Mouse (Mus musculus) kidney, postnatal 4 days (tissue): ENCODE results near the gene Itih5.

Experiments
- DNase-seq, 2 experiments: peaks; one replicate each; pipeline ENCODE4 v3.0.0; 2021; ENCODE audit warnings: mixed read lengths in 2 of 2

Gene Itih5

DNA sequence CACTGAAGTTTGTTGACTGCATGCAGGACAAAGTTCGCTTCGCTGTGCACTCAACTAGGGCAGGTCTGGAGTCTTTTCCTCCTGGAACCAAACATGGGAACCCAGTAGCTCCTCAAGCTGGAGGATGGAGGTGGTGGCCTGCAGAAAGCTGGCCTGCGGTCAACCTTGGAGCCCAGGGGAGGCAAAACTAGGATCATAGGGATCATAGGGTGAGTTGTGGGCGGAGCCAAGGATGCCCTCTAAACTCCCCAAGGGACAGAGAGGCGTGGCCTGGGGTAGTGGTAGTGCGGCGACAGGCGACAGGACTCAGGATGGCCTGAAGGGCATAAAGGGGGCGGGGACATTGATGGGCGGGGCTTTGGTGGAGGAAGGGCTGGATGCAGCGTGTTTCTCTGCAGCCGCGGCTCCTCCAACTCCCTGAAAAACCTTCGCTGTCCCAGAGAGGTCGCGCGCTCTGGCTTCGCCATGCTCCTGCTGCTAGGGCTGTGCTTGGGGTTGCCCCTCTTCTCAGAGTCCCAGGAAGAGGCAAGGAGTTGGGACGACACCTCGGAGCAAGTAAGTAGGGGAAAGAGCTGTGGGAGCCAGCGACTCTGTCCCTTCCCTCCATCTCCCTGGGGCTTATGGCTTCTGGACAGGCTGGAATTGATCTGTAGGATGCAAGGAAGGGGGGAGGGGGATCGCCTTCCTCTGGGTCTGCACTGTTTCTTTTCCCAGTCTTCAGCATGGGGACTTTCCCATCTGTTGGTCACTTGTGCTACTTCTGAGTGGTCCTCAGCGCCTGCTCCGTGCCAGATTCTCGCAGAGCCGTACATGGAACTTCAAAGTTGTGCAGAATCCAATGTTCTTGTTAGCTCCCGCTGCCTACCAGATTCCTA lies at the start of gene Itih5:
Gene Itih5, plus strand, starts transcription at position 371 of the 875 bp plus-strand sequence.
- peak; percentile 78 to 84 for DNase-seq

DNA sequence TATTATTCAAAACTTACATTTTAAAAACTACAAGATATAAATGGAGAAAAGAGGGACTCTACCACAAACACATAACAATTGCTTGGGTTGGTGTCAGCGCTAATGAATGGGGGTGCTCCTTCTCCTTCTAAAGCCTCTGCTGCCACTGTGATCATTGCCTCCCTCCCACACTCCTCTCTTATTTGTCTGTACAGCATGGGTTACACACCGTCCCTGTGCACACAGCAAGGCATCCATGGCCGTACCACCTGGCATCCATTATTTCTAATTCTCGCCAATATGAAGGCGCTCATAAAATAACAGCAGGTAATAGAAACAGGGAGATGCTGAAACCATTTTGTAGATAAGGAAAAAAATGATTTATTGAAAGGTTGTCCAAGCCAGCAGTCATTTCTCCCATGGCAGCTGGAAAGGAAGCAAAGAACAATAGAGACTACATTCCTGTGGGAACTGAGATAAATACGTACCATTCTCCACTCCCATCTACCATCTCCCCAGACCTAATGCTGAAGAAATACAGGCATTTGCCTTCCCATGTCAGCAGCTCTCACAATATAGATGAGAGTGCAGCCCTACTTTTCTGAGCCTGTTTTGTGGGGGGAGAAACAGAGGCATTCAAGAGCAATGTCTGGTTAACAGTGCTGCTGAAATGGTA lies 44.7 kb upstream of the Itih5 start:
- no peak for DNase-seq

DNA sequence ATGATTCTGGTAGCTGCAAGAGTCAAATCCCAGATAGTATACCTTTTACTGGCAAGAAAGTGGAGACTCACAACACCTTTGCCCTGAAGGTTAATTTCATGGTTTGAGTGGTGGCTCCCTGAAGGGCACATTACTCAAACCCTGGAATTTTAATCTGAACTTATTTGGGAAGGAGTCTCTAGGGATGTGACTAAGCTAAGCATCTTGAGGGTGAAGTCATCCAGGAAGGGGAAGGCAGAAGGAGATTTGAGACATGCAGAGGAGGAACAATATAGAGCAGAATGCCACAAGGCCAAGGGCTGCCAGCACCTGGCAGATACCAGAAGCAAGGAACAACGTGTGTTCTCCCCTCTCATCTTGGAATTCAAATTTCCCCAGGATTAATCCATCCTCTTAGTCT lies 34.6 kb upstream of the Itih5 start:
- no peak for DNase-seq

DNA sequence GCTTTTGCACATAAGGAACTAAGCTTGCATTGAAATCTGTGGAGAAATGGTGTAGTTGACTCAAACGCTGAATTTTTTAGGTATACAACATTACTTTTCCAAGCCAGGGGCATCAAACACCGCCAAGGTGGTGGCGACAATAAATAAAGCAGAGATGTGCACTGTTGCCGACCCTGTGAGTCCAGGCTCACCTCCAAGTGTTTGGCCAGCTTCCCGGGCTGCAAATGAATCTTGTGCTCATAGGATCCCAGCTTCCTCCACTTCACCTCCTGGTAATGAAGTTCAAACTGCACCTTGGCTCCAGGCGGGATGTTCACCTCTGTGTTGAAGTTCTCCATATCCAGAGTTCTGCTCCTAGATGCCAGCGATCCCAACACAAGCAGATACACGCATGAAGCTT lies 34.1 kb upstream of the Itih5 start:
- DNase-seq = no peak

DNA sequence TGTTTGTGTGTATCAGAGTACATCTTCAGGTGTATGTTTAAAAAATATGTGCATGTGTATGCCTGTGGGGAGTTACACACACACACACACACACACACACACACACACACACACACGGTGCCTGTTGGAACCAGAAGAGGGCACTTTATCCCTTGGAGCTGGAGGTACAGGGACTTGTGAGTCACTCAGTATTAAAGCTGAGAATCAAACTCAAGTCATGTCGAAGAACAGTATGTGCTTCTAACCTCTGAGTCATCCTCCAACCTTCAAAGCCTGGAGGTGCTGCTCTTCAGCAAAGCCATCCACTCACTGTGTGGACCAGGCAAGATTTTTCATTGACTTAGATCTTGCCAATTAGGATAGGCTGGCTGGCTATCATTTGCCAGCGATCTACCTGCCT lies 31.5 kb upstream of the Itih5 start:
- DNase-seq = no peak

DNA sequence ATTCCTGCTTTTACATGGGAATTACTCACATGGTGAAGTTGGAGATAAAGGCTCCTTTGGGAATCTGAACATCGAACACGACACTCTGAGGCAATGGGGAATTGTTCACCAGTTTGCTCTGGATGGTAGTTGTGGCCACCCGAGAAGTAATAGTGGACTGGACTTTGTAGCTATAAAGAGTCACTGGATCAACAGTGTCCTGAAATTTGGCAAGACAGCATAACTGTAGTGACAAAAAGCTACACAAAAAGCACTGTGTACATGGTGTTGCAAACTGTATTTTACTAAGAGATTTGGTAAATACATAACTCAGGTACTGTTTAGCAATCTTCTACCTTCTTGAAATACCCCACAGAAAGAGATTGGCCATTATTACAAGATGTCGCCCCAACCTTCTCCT lies 27.2 kb upstream of the Itih5 start:
- no peak for DNase-seq

DNA sequence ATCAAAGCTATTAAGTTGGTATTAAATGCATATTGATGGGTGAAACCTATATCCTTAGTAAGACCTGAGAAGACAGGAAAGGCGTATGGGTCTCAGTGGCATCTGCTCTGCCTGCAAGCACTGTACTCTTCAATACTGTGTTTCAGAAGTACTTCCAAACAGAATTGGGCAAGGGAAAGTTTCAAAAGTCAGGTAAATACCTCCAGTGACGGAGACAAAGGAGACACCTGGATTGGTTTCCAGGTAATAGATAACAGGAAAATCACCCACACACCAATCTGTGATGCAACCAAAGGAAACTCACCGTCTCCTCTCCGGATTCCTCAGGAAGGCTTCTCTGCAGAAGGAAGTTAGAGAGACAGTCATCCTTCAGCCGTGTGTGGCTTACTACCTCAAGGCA lies 25.9 kb upstream of the Itih5 start:
- DNase-seq = no peak

DNA sequence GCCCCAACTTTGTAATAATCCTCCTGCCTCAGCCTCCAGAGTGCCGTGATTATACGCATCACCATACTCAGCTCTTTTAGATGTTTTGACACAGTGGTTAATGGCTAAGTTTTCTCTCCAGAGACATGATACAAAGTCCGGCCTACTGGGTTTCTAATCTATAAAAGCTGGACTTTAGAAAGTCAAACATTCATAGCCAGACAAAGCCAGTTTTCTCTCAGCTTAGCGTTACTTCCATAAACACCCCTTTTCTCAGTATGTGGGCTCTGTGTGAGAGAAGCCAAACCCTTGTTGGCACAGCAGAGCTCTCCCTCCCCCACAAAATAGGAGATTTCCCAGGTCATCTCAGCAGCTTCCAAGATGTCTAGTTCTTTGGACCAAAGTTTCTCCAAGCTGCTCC lies 24.8 kb upstream of the Itih5 start:
- DNase-seq = no peak

DNA sequence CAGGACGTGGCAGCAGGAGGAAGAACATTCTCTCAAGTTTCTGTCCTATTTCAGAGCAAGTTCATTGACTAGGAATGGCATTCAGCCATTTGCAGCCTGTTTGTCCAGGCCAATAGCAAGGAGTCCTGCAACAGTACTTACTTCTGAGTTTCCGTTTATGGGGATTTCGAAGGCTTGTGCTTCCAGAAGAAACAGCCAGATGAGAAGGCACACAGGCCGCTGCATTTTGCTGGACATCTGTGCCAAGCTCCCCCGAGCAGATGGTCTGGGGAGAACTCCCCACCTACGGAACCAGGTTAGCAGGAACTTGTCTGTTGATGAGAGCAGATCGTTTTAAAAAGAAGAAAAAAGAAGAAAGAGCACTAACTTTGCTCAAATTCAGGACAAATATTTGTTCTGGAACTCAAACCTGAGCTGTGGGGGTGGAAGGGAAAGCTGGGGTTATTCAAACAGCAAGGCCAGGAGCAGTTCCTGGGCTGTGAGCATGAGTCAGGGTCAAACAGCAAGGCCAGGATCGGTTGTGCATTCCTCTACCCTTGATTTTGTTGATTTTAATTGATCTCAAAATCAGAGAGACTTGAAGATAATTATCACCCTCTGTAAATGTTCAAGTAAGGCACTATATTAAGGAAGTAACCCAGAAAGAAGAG lies 22.9 kb upstream of the Itih5 start:
- DNase-seq = peak; percentile 10 to 15

DNA sequence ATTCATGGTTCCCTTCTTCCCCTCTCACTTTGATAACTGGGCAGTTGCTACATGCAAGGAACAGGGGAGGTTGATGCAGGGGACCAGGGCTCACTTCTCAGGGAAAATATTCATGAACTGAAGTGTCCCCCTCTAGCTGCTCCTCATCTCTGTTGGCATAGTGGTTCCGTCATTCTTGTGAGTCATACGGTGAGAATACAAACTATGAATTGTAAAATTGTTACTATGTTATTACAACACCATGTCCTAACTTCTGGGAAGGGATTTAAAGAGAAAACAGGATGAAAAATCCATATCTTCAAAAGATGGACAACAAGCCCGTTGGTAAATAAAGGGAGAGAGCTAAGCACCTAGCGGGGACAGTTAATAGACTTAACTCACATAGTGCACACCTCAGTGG lies 22.1 kb upstream of the Itih5 start, which contains the start of gene Itih2:
Gene Itih2, minus strand, starts transcription at position 101 of the 400 bp plus-strand sequence.
- DNase-seq = no peak

DNA sequence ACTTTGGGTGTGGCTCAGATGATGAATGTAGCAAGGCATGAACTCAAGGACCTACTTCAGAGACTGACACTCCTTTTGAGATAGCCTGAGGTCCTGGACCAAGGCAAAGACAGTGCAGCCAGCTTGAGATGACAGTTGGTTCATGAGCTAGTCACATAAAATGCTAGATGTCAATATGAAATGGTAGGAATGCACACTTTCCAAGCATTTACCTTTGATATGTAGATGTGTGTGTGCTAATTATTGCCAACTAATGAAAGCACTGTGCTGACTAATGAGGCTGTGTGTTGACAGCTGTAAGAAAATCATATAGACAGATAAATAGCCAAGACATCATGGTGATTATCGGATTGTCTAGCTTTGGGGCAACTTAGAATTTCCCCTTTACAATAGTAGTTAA lies 21.2 kb upstream of the Itih5 start:
- DNase-seq = no peak

DNA sequence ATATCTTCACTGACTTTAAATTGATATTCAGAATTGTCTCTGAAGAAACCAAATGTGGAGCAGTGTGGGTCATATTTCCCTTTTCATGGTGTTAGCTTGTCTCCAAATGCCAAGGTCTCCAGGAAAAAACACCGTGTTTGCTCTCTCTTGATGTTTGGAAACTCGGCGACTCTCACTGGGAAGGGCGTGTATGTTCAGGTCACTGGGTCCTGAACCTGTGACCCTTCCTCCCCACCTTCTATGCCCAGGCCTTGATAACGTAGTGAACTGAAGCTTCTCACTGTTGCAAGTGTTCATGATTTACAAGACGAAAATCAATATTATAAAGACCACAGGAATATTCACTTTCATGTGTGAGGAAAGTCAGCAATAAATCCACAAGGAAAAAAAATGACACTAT lies 19.4 kb upstream of the Itih5 start:
- no peak for DNase-seq

DNA sequence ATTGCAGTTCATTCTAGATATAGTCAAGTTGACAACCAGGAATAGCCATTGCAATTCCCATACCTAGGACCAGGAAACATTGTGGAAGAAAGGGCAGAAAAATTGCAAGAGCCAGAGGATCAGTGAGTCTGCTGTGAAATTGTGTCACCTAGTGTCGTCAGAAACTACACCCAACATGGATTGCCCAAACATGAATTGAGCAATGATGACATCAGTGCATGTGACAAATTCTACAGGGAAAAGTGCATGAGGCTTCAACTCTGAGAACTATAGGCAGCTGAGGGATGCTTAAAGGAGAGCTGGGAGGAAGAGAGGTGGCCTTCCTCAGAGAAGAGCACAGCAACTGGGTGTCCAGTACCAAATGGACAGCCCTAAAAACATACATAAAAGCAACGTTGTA lies 16.1 kb upstream of the Itih5 start:
- no peak for DNase-seq

DNA sequence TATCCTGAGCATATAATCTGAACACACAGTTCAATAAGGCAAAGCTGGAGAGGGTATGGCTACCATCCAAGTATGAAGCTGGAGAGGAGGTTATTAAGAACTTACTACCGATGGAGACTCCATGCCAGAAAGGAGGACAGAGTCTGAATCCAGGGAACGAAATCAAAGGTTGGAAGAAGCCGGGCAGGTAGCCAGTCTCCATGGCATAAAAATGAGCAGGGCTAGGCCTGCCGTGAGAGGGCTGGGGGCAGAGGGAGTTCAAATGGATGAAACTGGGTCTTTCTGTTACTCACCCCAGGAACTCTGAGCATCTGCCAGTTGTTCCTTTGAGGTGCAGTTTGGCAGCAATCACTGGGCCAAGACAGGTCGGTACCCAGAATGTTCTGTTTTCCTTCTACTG lies 12.9 kb upstream of the Itih5 start:
- no peak for DNase-seq

DNA sequence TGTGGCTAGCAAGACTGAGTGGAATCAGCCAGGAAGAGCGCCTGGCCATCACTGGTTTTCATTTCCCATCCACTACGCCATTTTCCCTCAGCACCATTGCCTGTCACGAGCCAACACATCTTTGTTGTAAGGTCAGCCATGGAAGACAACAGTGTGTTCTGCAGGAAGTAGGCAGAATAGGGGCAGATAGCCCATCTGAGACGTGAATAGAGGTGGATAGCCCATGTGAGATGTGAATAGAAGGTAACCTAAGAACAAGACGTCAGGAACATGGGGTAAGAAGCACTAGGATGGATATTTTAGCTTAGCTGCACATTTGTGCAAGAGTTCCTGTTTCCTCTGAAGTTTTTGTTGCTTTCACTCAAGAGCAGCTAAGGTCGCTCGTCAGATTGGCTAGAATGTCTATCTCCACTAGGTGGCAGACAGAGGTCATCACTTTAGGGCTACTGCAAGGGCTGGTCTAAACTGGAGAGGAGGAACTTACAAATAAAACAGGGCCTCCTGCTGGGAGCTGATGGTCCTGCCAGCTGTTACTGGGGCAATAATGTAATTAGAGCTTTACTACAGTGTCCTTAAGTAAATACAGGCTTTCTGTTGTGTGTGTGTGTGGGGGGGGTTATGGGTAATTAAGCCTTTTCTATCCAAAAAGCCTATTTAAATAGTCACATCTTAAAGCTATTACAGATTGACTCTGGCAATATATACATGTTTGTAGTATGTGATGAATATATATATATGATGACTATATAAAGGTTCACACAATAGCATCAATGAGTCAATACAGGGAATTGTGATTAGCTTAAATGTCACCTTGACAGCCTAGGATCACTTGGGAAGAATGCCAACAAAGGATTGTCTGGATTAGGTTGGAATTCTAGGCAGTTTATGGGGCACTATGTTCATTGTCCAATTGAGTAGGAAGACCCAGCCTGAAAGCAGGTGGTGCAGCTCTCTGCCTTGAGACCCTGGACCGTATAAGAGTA lies 10.6 kb upstream of the Itih5 start:
- peak; percentile 70 to 82 for DNase-seq

DNA sequence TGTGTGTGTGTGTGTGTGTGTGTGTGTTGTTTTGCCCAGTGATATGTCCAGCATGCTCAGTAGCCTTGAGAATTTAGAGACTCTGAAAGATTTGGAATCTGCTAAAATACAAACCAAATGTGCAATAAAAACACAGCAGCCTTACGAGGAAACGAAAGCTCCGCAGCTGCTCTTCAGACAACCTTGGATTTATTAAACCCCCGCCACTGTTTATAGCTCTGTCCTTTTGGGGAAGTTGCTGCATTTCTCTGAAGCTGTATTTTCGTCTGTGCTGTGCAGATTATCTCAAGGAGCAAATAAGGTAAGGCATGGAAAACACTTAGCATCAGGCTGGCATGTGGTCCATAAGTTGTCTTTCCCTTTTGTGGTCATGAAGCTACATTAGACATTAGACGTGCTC lies 7.9 kb upstream of the Itih5 start:
- peak; percentile 17 to 30 for DNase-seq

DNA sequence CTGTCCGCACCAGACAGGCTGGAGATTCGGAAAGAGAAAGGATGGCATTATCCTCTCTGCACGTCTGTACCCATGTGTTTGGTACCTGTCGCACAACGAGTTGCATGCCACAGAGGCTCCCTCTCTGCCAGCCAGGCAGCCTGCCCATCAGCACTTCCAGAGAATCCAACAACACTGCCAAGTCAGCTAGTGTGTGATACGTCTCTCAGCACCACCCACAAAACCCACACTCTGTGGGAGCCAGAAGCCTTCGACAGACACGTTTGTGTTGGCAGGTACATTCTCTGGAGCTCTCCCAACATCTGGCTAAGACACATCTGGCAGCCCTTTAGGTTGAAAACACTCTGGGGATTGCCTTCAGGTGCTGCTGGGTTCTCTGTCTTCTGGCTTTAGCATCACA lies 6.2 kb upstream of the Itih5 start:
- DNase-seq = no peak

DNA sequence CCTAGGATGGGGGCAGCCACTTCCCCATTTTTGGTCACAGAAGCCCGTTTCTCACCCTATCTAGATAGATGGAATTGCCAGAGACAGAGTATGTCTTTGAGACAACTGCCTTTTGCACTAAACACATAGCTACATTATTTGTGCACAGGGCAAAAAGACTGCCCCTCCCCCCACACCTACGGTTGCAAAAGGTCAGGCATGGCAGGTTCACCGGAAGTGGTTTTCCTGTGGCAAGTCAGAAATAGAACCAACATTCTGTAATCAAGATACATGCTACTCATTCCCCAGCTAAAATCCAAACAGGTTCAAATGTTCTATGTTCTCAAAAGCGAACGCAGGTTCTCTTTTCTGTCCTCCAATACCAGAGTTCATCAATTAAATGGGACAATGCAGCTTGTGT lies 781 bp upstream of the Itih5 start:
- no peak for DNase-seq

DNA sequence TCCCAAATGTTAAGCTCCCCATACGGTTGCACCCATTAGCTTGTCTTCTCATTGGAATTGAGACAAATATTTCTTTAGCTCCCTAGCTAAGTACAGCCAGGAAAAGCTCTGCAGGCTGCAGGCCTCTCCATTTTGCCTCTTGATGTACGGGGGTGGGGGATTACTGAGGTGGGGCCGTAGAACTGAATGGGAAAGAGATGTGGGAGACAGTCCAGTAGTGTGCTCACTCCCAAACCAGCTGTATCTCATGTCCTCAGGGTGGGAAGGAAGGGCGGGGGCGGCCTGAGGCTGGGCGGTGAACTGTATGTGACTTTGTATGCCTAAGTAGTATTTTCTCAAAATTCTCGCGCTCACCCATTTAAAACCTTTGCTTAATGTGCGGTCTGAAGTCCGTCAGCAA lies 3.8 kb downstream of the Itih5 start:
- peak in 1 of 2 experiments; percentile 25 for DNase-seq

DNA sequence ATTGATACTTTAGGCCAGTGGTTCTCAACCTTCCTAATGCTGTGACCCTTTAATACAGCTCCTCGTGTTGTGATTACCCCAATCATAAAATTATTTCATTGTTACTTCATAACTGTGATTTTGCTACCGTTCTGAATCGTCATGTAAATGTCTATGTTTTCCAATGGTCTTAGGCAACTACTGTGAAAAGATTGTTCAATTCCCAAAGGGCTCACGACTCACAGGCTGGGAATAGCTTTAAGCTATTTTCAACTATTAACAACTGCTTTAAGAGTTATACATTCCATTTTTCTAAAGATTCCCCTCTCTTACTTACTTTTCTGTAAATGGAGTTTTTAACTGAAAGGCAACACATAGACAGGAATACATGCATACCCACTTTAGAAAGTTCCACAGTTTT lies 8.6 kb downstream of the Itih5 start:
- no peak for DNase-seq

DNA sequence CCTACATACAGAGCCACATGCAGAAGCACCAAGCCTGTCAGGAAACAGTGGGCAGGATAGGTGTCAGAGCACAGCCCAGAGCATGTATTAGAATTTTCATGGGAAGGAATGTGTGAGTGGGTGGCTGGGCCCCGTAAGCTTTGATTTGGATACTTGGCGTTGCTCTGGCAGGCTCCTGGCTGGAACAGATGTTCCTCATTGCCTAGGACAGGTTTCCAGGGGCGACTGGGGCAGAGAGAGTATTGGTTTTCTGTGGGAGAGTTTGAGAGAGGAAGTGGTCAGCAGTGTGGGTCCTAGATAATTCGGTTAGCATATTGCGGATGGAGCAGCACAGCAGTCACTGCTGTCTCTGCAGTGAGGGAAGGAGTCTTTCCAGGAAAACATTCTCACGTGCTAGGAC lies 13.3 kb downstream of the Itih5 start:
- peak; percentile 15 to 30 for DNase-seq

DNA sequence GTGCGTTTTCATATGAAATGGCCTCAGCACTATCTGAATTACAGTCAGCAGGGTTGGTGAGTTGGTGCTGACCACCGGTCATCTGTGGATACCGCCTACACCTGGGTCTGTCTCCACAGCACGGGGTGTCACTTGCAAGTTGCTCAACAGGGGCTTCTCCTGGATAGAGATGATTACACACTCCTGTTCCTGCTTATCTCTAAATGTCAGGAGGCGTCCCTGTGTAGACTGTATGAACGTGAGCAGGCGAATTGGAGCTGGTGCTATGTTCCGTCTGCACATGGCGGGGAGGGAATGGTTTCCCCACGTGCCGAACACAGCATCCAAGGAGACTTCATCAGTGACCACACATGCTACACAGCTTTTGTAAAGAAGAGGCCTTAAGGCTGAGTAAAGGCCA lies 13.9 kb downstream of the Itih5 start:
- DNase-seq = no peak

DNA sequence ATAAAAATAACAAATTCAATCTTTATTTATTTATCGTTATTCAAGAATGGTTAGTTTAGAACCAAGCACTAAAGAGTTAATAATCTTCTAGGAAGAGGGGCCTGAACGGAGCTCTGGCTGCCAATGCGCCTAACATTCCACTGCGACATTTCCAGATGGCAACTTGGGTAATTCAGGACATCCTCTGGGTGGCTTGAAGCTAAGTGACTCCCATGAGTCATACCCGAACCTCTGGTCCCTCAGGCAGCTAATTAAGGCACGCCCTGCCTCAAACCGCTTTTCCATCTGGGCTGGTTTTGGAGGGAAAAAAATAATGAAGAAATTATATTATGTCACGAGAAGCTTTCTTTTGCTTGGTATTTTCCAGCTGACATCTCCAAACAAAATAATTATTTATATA lies 14.6 kb downstream of the Itih5 start:
- no peak for DNase-seq
